Mouse (Mus musculus) Patski (cell line): ENCODE results near the gene Fut8. TPM values are rescaled to one million over a fixed set of nuclear protein-coding genes. Genes with fewer than 3 reads are reported as not detected.

Experiments
- ATAC-seq: fragments of 100-300 bp; one replicate; pipeline ENCODE4 v1.8.0; 2021
- CTCF ChIA-PET: fragments of 350-600 bp; sonication (Branson Sonifier 250); formaldehyde crosslinking; loops from one replicate; lab custom pipeline; 2022; ENCODE audit warnings: inconsistent platforms; lab: Charles Lee
- POLR2A ChIA-PET: fragments of 350-600 bp; sonication (Branson Sonifier 250); formaldehyde crosslinking; loops from one replicate; lab custom pipeline; 2022; ENCODE audit warnings: antibody characterized with exemption, inconsistent platforms; lab: Charles Lee
- DNase-seq: peaks from one replicate; pipeline ENCODE4 v3.0.0-alpha.2; 2011; ENCODE audit warnings: low read depth, low spot score
- H3K27me3 ChIP-seq: fragments of 371-371 bp; one replicate; pipeline ENCODE4 v1.5.1; 2021
- CTCF ChIP-seq: fragments of 100-300 bp; IDR thresholded peaks from one replicate; pipeline ENCODE4 v1.5.1; 2021
- in situ Hi-C: fragments of 300-500 bp; cut with MboI; formaldehyde crosslinking; loops from 3 replicates; pipeline ENCODE4 v1.11.1; 2018; ENCODE audit warnings: low pct_unique_long_range_greater_than_20kb, mixed read lengths
- polyA plus RNA-seq: library from polyadenylated mRNA; unstranded; gene quantifications from one replicate; pipeline ENCODE4 v1.2.3, GENCODE M21; 2021

Gene Fut8
- 62.2 TPM for polyA plus RNA-seq

DNA sequence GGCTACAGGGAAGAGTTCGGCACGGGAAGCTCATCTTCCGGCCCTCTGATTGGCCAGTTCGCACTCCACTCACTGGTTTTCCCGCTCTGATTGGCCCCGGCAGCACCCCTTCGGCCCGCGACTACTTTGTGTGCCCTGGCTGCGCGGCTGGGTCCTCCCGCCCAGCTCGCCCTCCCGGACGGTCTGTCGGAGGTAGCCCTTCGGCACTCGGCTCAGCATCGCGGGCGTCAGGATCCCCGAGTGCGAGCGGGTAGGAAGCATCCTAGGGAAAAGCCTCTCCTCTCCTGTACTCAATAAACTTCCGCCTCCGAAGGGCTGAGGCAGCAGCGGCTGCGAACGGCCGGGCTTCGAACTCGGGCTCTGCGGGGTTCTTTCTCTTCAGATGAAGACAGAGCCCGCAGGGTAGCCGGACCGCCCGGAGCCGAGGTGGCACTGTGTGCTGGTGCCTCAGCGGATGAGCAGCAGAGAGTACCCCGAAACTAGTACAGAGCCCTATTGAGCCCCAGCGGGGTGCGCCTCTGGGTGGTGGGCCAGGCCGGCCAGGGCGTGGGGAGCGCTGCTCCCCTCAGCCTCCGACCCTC is at the start of gene Fut8:
Fut8 (plus strand) TSS at position 176 of the 581 bp plus-strand sequence.
- ATAC-seq (peak; percentile 89), DNase-seq (peak; percentile 70)
- in situ Hi-C loops, result loop anchor here (5.0 to 25.0 kb wide), 5 partner anchors 203 to 1849 kb away; partner anchors contain the start of gene Pigh
- POLR2A ChIA-PET, result interaction anchor here (0.5 kb wide), 1 partner anchor 17 kb away, joined by 3 read pairs; no protein-coding TSS in a partner anchor
- CTCF ChIA-PET, result interaction anchor here (0.8 to 1.9 kb wide), 7 partner anchors 14 to 244 kb away, joined by 3 to 8 read pairs (median 4); no protein-coding TSS in a partner anchor
- no peak for TF ChIP-seq CTCF
- H3K27me3 ChIP-seq, result no peaks in the 10 kb centered on the region

DNA sequence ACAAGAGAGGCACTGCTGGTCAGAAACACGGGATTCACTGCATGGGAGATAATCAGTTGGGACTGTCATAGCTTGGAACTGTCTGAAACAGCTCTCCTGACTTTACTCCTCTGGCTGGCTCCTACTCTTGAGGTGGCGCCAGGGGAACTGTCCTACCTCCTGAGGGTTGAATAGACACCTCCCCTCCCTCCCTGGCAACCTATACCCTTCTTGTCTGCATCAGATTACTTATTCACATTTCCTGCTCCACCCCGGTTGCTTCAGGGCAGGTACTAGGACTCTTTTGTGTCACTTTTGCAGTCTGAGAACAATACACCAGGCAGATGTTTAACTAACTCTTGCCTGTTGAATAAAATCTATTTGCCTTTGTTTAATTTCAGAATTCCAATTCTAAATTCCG is 48.8 kb upstream of the Fut8 start:
- in situ Hi-C loops, result no loop called here

DNA sequence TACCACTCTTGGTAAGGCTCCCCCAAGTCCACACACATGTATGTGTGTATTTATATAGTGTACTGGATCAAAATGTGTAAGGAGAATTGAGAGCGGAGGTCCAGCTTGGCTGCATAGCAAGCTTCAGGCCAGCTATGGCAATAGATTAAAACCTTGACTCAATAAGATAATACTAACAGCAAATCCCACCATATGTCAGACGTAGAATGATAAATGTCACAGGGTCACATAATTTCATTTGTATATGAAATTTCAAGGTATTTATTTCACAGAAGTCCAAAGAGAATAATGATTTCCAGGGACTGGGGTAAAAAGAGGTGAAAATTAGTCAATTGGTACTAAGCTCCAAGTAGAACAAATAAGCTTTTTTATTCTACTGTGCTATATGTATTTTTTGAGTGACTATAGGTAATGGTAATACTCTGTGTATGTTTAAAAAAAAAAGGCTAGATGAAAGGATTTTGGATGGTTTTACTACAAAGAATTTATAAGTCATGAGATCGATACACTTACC is 47.9 kb upstream of the Fut8 start:
- POLR2A ChIA-PET, result interaction anchor here (1.3 kb wide), 1 partner anchor 190 kb away, joined by 3 read pairs; no protein-coding TSS in a partner anchor
- ATAC-seq, result no peak
- DNase-seq, result no peak
- no peaks in the 10 kb centered on the region for H3K27me3 ChIP-seq
- in situ Hi-C loops, result no loop called here
- TF ChIP-seq CTCF, result no peak
- CTCF ChIA-PET, result no interaction called here

More for the DNA sequence above, 48.8 kb upstream of the Fut8 start:
- POLR2A ChIA-PET, result interaction anchor here (1.3 kb wide), 1 partner anchor 189 kb away, joined by 3 read pairs; no protein-coding TSS in a partner anchor
- no peak for TF ChIP-seq CTCF
- H3K27me3 ChIP-seq, result no peaks in the 10 kb centered on the region
- CTCF ChIA-PET, result interaction anchor here (1.7 kb wide), 1 partner anchor 20 kb away, joined by 4 read pairs; no protein-coding TSS in a partner anchor
- ATAC-seq (no peak), DNase-seq (no peak)

DNA sequence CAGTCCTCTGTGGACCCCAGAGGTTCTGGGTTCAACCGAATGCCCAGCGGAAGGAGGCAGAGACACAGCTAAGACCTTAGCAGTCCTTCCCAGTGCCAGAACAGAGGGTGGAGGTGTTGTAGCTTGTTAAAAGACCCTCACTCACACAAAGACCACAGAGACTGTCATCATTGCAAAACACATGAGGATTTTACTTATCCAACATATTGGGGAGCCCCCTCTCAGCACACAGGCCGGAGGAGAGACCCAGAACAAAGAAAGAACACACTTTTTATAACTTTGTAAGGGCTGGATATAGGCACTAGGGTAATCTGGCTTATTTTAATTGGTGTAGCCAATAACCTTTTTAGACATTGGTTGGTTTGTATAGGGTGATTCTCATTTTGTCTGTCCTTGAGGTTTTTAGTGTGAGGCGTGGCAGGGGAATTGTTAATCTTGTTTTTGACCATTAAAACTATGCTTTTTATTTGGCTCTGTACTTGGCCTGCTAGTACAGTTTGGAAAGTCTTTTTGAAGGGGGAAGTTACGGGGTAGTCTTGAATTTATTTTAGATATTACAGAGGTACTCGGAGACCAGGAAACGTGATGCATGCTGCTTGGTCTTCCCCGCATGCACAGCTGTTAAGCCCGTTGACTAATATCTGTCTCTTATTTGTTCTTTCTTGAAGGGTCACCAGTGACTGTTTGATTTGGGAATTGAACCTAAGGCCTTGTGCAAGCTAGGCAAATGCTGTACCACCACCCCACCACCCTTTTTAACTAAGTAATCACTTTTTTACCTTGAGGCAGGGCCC is 46.2 kb upstream of the Fut8 start:
- POLR2A ChIA-PET, result no interaction called here
- no peak for DNase-seq
- CTCF ChIA-PET, result no interaction called here
- in situ Hi-C loops, result no loop called here
- no peak for TF ChIP-seq CTCF
- H3K27me3 ChIP-seq, result no peaks in the 10 kb centered on the region
- no peak for ATAC-seq

DNA sequence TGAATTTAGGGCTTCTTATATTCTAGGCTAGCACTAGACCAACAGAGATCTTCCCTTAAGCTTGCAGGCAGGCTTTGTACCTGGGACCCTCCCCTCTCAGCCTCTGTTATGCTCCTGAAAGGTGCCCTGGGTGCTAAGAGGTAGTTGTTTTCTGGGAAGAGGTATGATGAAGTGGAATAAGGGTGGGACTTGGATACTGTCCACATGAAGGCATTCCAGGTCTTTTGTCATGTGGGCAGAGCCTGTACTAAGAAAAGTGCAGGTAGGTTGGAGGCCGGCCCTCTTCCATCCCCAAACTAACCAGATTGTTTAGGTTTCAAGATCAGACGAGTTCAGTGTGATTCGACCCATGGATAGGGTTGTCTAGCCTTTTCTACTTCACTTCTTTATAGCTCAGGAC is 45.2 kb upstream of the Fut8 start:
- POLR2A ChIA-PET, result no interaction called here
- in situ Hi-C loops, result no loop called here
- CTCF ChIA-PET, result no interaction called here
- no peaks in the 10 kb centered on the region for H3K27me3 ChIP-seq
- no peak for DNase-seq
- TF ChIP-seq CTCF, result no peak
- no peak for ATAC-seq

DNA sequence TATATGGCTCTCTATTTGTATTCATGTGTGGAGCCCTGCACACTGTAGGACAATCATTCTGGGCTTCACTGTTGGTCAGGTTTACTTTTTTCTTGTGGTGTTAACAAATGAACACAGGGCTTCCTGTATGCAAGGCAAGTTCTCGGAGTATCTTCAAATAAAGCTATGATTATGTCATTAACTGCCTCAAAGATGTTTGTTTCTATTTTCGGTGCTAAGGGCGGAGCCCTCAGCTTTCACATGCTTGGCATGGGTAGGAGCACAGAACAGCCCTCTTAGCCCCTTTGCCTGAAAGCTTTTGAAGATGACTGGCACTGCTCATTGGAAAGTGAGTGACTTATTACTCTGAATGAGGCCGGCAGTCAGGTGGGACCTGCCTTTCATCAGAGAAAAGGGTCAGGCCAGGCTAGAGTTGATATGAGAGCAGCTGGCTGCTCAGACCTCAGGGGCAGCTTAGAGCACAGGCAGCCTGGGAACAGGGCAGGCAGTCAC is 44.7 kb upstream of the Fut8 start:
- in situ Hi-C loops, result no loop called here
- TF ChIP-seq CTCF, result no peak
- H3K27me3 ChIP-seq, result no peaks in the 10 kb centered on the region
- POLR2A ChIA-PET, result no interaction called here
- CTCF ChIA-PET, result no interaction called here
- DNase-seq (no peak), ATAC-seq (no peak)

DNA sequence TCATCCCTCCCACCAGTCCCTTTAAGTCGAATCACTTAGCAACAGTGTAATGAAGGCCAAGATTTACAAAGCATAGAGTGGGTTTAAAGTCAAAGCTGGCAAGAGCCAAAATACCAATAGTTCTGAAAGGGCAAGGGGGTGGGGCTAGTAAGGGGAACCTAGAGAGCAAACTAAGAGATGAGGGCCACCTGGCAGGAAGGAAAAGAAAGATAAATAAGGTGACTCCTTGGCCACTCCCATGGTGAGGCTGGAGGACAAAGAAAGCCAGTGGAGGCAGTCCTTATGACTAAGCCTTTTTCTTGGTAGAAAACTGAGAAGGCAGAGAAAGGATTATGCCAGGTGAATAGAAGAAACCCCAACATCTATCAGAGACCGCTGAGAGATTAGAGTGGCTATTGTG is 42.9 kb upstream of the Fut8 start:
- no peak for ATAC-seq
- CTCF ChIA-PET, result no interaction called here
- POLR2A ChIA-PET, result no interaction called here
- in situ Hi-C loops, result no loop called here
- no peak for TF ChIP-seq CTCF
- no peak for DNase-seq
- no peaks in the 10 kb centered on the region for H3K27me3 ChIP-seq

DNA sequence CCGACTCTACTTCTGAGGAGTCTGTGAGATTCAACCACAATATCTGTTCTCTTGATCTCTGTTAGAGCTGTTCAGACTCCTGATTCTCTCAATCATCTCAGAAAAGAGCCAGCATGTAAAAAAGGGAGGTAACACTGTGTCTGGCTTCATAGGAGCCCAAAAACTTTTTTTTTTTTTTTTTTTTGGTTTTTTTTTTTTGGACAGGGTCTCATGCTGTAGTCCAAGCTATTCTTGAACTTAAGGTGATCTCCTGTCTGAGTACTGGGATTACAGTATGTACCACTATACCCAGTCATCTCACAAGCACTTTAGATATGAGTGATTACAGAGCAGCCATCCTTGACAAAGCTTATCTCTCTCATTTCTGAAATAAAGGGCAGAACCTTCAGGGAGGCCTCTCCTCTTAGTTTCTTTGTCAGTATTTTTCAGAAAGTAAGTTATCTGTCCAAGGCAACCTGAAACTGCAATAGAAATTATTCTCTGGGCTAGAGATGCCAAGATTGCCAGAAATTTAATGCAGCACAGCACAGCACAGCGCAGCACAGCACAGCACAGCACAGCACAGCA is 41.3 kb upstream of the Fut8 start:
- POLR2A ChIA-PET, result no interaction called here
- in situ Hi-C loops, result no loop called here
- ATAC-seq (no peak), DNase-seq (no peak)
- no peaks in the 10 kb centered on the region for H3K27me3 ChIP-seq
- CTCF ChIA-PET, result interaction anchor here (1.3 to 2.8 kb wide), 3 partner anchors 8 to 13 kb away, joined by 4 to 9 read pairs (median 5); no protein-coding TSS in a partner anchor
- TF ChIP-seq CTCF, result no peak

DNA sequence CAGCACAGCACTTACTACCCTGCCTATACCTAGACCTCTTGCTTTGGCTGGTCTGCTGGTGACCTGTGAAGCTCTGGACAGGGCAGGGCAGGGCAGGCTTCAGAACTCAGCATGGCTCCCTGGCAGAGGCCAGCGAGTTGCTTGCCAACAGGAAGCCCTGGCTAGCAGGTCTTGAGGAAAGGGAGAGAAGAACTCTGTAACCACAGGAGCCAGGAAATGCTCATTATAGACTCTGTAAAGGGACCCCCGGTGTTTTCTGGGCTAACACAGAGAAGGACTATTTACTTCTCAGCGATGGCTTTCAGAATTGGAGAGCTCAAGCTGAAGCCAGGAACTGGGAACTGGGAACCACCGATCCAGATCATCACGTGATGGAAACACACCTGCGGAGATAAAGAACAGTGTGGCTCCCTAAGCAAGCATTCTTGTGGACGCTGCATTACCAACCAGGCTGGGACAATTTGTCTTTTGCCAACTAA is 40.8 kb upstream of the Fut8 start:
- DNase-seq (no peak), ATAC-seq (no peak)
- H3K27me3 ChIP-seq, result no peaks in the 10 kb centered on the region
- in situ Hi-C loops, result no loop called here
- ChIA-PET POLR2A (no interaction called here), CTCF (interaction anchor here (1.4 to 2.8 kb wide), 2 partner anchors 8 to 10 kb away, joined by 5 to 9 read pairs; no protein-coding TSS in a partner anchor)
- no peak for TF ChIP-seq CTCF

DNA sequence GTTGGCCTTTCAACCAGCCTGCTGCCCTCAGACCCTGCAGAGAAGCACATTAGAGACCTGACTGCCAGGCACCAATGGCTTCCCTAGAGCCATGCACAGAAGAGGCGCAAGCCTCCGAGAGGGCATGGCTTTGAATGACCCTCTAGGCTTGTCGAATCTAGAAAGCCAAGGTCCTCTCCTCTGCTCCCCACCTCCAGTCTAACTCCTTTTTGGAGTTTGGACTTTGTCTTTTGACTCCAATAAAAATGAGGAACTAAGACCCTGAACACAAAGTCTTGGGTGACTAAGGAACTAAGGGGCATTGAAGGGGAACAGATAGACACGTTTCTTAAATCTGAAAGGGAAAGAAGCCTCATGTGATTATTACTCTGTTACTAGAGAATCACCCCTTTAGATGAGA is 39.7 kb upstream of the Fut8 start:
- in situ Hi-C loops, result no loop called here
- ChIA-PET CTCF (interaction anchor here (1.5 to 2.8 kb wide), 2 partner anchors 9 to 22 kb away, joined by 3 to 9 read pairs; no protein-coding TSS in a partner anchor), POLR2A (no interaction called here)
- H3K27me3 ChIP-seq, result no peaks in the 10 kb centered on the region
- DNase-seq (no peak), ATAC-seq (no peak)
- TF ChIP-seq CTCF, result no peak
